Mouse (Mus musculus) urinary bladder, postnatal 10 days (tissue): ENCODE measurements around the gene Adamts3.

ENCODE experiments used
- DNase-seq: peaks from one replicate; pipeline ENCODE4 v3.0.0; 2022; ENCODE audit warnings: low spot score

Gene Adamts3

GRCm38 (mm10) chr5:89816610-89817009 lies 66.5 kb downstream of the Adamts3 start:
- no peak for DNase-seq

- no peak for DNase-seq
Observed at GRCm38 (mm10) chr5:89814552-89814951, 68.6 kb downstream of the Adamts3 start.

- no peak for DNase-seq
Observed at GRCm38 (mm10) chr5:89800181-89800816, 82.8 kb downstream of the Adamts3 start.

- DNase-seq, result no peak
Observed at GRCm38 (mm10) chr5:89793706-89794105, 89.4 kb downstream of the Adamts3 start.

- no peak for DNase-seq
Observed at GRCm38 (mm10) chr5:89784635-89785034, 98.5 kb downstream of the Adamts3 start.

GRCm38 (mm10) chr5:89779823-89780222 lies 103.3 kb downstream of the Adamts3 start:
- DNase-seq, result no peak

- DNase-seq, result no peak
Observed at GRCm38 (mm10) chr5:89778610-89779009, 104.5 kb downstream of the Adamts3 start.

- DNase-seq, result no peak
Observed at GRCm38 (mm10) chr5:89777411-89777810, 105.7 kb downstream of the Adamts3 start.

GRCm38 (mm10) chr5:89770655-89771355 lies 112.3 kb downstream of the Adamts3 start:
- no peak for DNase-seq

GRCm38 (mm10) chr5:89763189-89764187 lies 119.6 kb downstream of the Adamts3 start:
- no peak for DNase-seq

- no peak for DNase-seq
Observed at GRCm38 (mm10) chr5:89760368-89760767, 122.8 kb downstream of the Adamts3 start.

- DNase-seq, result no peak
Observed at GRCm38 (mm10) chr5:89751836-89752235, 131.3 kb downstream of the Adamts3 start.

GRCm38 (mm10) chr5:89748185-89748884 lies 134.8 kb downstream of the Adamts3 start:
- DNase-seq, result no peak

GRCm38 (mm10) chr5:89747149-89747659 lies 135.9 kb downstream of the Adamts3 start:
- DNase-seq, result no peak

- no peak for DNase-seq
Observed at GRCm38 (mm10) chr5:89745112-89745511, 138.0 kb downstream of the Adamts3 start.

- DNase-seq, result no peak
Observed at GRCm38 (mm10) chr5:89734759-89735158, 148.4 kb downstream of the Adamts3 start.

- no peak for DNase-seq
Observed at GRCm38 (mm10) chr5:89730411-89730810, 152.7 kb downstream of the Adamts3 start.

GRCm38 (mm10) chr5:89728117-89728516 lies 155.0 kb downstream of the Adamts3 start:
- DNase-seq, result no peak

GRCm38 (mm10) chr5:89727497-89728057 lies 155.6 kb downstream of the Adamts3 start:
- no peak for DNase-seq

GRCm38 (mm10) chr5:89714552-89714951 lies 168.6 kb downstream of the Adamts3 start:
- no peak for DNase-seq
